Mouse (Mus musculus) heart, postnatal 0 days (tissue): ENCODE results near the gene Krt15.

ENCODE experiments used
- CTCF ChIP-seq: IDR thresholded peaks from 2 replicates; pipeline ENCODE4 v1.5.1; 2016; ENCODE audit warnings: antibody characterized with exemption, control low read depth, low read depth
- EP300 ChIP-seq: IDR thresholded peaks from 2 replicates; pipeline ENCODE4 v1.6.1; 2016; ENCODE audit warnings: antibody characterized with exemption, low read depth

DNA sequence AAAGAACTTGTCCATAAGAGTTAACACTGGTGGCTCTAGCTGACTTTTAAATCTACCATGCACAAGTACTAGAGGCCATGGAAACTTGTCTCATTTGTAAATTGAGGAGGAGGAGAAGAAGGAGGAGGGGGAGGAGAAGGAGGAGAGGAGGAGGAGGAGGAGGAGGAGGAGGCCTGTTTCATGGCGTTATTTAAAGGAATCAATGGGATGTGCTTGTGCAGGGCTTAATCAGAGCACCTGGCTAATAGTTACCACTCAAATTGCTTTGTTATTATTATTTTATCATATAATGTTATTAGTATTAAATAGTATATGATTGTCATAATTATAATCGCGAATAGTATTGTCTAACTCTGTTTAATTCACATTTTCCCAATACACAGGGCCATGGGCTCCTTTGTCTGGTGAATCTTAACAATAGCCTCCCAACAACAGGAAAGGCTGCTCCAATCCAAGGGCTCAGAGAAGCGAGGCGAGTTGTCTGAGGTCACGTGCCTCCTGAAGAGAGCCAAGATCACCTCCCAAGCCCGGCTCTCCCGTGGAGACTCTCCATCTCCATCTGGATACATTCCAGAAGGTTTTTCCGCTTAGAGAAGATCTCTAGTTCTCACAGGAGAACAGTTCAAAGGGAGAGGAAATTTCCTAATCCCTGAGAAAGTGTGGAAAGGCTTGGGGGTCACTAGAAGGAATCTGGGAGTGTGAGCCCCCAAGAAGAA, 13.0 kb upstream of the Krt15 start, which contains the start of gene Krt19:
- TF ChIP-seq CTCF: no peak
- TF ChIP-seq EP300: no peak
